Mouse (Mus musculus): Measurements from ENCODE around the gene Tcp10b. TPM values are rescaled to one million over a fixed set of nuclear protein-coding genes. Genes with fewer than 3 reads are reported as not detected.
A peak's percentile ranks its signal among the peaks of the same experiment; 100 is the strongest.
"Not testable (repeated sequence)": the region's sequence is repeated elsewhere in the genome, so short reads cannot be mapped to it uniquely, and the experiment has no call there.

The Tcp10b gene
- polyA plus RNA-seq (2015; fragmentation: Nextera tagmentation; extraction: Ambion mirVana) = 0.16 and 0.23 TPM in 2 replicates

- ATAC-seq (replicated peaks; ENCODE audit: low FRiP score, low read depth); H3K9ac ChIP-seq (ENCODE audit: low read depth, low read length); DNase-seq (ENCODE audit: low spot score); H3K9me3 ChIP-seq (replicated peaks; ENCODE audit: low read length); H3K4me3 ChIP-seq (replicated peaks; ENCODE audit: low read depth, low read length); H3K4me1 ChIP-seq (replicated peaks; ENCODE audit: insufficient read depth, low read length); H3K27ac ChIP-seq; H3K36me3 ChIP-seq (ENCODE audit: insufficient read depth, low read length); H3K4me2 ChIP-seq (ENCODE audit: low read length); H3K27me3 ChIP-seq (ENCODE audit: insufficient read depth, low read length): not testable (repeated sequence)
- WGBS = 90% methylated on average over 4 of the region's 4 CpGs
Observed at GRCm38 (mm10) chr17:13060804-13061203, at the start of gene Tcp10b. TSS of gene Tcp10b (plus strand) at chr17:13061104.

GRCm38 (mm10) chr17:13013316-13013715 lies 47.6 kb upstream of the Tcp10b start:
- Histone ChIP-seq H3K4me1 (replicated peaks; ENCODE audit: insufficient read depth, low read length) (peaks cover 5% of the 10 kb centered on the region; the same call in 1 of the 2 replicates), H3K27ac (no peak overlapping the region), H3K36me3 (ENCODE audit: insufficient read depth, low read length) (peaks cover 26% of the 10 kb centered on the region), H3K4me3 (replicated peaks; ENCODE audit: low read depth, low read length) (no peak overlapping the region), H3K9ac (ENCODE audit: low read depth, low read length) (no peak overlapping the region), H3K9me3 (replicated peaks; ENCODE audit: low read length) (no peaks in the 10 kb centered on the region), H3K4me2 (ENCODE audit: low read length) (no peak overlapping the region), H3K27me3 (ENCODE audit: insufficient read depth, low read length) (no peaks in the 10 kb centered on the region)
- 41% methylated on average over 3 of the region's 3 CpGs for WGBS
- no peak for DNase-seq (ENCODE audit: low spot score)
- no peak for ATAC-seq (replicated peaks; ENCODE audit: low FRiP score, low read depth)
- no peak for TF ChIP-seq CTCF (IDR thresholded peaks at IDR 0.05; ENCODE audit: low read depth)

DNA sequence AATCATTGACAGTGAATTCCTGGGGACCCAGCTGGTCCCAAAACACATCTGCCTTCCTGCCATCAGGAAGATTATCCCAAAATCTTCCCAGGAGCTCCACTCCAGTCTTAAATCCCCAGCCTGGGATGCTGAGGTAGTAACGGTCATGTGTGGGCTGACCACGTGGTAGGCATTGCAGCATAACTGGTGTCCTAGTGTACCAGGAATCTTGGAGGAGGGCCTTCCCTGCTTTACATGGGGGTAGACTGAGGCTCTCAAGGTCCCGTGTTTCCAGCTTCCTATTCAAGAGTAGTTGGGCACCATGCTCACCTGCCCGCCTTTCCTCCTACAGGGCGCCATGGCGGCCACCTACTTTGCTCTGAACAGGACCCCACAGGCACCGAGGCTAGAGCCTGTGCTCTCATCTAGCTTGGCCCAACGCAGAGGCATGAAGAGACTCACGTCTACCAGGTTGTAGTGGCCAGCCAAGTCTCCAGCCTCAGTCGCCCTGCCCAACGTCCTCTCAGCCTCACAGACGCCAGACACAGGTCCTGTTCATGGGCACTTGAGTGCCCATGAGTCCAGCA lies 24.2 kb upstream of the Tcp10b start:
- H3K27me3 ChIP-seq (ENCODE audit: insufficient read depth, low read length); H3K4me1 ChIP-seq (replicated peaks; ENCODE audit: insufficient read depth, low read length); H3K9me3 ChIP-seq (replicated peaks; ENCODE audit: low read length); ATAC-seq (replicated peaks; ENCODE audit: low FRiP score, low read depth); H3K9ac ChIP-seq (ENCODE audit: low read depth, low read length); H3K4me2 ChIP-seq (ENCODE audit: low read length); DNase-seq (ENCODE audit: low spot score); H3K36me3 ChIP-seq (ENCODE audit: insufficient read depth, low read length); H3K4me3 ChIP-seq (replicated peaks; ENCODE audit: low read depth, low read length); H3K27ac ChIP-seq: not testable (repeated sequence)
- WGBS = 80% methylated on average over 3 of the region's 12 CpGs

DNA sequence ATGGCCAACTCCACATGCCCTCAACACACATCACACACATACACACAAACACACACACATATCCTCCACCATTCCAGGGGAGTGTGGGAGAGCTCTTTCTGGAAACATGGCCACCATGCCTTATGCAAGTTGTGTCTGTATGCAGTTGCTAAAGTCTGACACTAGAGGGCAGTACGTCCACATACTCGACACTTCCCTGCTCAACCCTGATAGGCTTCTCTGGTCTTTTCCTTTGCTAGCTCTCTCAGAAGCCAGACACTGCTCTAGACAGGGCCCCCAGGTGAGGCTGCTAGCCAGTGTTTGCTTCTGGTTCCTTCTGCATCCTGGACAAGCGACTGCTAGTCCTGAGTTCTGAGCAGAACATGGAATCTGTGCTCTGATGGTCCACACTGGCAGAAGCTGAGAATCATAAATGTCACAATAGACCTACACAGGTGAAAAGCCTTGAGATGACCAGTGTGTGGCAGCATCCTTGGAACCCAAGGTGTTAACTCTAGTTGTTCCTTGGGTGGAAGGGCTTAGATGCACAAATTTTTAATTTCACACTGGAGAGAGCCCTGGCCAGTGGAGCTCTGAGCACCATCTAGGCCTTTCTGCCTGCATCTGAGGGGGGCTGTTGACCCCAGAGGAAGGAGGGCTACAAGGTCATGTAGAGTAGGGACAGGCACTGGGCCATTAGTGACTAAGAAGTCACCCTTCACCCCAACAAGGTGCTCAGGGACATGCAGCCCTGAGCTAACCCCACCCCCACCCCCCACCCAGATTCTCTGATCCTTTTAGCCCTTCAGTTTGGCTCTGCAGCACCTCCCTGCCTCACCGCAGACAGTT lies 16.8 kb upstream of the Tcp10b start:
- not testable (repeated sequence) for H3K9ac ChIP-seq (ENCODE audit: low read depth, low read length); H3K27me3 ChIP-seq (ENCODE audit: insufficient read depth, low read length); H3K4me1 ChIP-seq (replicated peaks; ENCODE audit: insufficient read depth, low read length); H3K27ac ChIP-seq; H3K9me3 ChIP-seq (replicated peaks; ENCODE audit: low read length); H3K4me2 ChIP-seq (ENCODE audit: low read length); H3K36me3 ChIP-seq (ENCODE audit: insufficient read depth, low read length); H3K4me3 ChIP-seq (replicated peaks; ENCODE audit: low read depth, low read length)
- ATAC-seq (replicated peaks; ENCODE audit: low FRiP score, low read depth) (peak; percentile 78), DNase-seq (ENCODE audit: low spot score) (peak; percentile 57)
- peak; percentile 65 for TF ChIP-seq CTCF (IDR thresholded peaks at IDR 0.05; ENCODE audit: low read depth)
- 10% methylated on average over 3 of the region's 4 CpGs for WGBS

DNA sequence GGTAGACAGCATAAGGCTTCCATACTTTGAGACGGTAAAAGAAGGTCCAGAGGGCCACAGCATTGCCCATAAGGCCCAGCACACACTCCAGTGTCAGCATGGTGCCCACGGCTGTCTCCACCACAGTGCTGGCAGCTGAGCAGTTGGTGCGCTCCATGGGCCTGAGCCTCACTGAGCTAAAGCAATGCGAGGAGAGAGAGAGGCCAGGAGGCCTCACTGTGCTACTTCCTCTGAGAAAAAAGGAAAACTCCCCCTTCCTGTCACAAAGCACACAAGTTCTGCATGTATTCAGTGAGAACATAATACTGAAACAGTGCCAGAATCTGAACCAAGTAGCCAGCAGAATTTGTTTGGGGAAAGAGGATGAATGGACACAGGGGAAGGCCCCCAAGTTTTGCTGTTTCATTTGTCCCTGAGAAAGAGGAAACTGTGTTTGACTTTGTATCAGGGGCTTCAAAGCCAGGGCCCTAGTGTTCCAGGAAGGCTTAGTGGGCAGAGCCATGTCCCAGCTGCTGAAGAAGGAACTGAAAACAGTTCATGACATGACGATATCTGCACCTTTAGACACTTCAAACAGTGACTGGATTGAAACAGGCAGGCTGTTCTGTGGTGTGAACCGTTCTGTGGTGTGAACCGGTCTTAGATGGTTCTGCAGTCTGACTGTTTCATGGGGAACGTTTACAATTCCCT lies 8.6 kb upstream of the Tcp10b start, which contains the start of gene Gpr31b:
Gene Gpr31b (minus strand): TSS at position 173 of the 690 bp plus-strand sequence.
- ATAC-seq (replicated peaks; ENCODE audit: low FRiP score, low read depth); DNase-seq (ENCODE audit: low spot score); H3K4me3 ChIP-seq (replicated peaks; ENCODE audit: low read depth, low read length); H3K27me3 ChIP-seq (ENCODE audit: insufficient read depth, low read length); H3K4me1 ChIP-seq (replicated peaks; ENCODE audit: insufficient read depth, low read length); H3K9ac ChIP-seq (ENCODE audit: low read depth, low read length); H3K36me3 ChIP-seq (ENCODE audit: insufficient read depth, low read length); H3K9me3 ChIP-seq (replicated peaks; ENCODE audit: low read length); H3K4me2 ChIP-seq (ENCODE audit: low read length); H3K27ac ChIP-seq: not testable (repeated sequence)
- no CpG with 5 or more reads among the region's 8 CpGs for WGBS

DNA sequence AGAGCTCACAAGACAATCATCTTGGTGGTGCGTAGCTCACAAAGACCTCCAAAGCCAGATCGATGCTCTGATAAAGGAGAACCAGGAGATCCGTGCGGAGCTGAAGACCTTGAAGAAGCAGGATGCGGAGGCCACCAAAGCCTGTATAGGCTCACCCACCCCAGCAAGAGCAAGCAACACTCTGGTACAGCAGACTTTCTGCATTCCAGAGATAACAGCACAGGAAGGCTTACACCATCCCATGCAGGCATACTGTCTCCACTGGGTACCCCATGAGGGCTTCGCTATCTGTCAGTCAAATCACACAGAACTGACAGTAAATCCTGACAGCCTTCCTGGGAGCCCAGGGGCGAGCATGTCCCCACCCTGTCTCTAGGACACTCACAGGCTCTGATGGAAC lies 2.0 kb downstream of the Tcp10b start:
- ATAC-seq (replicated peaks; ENCODE audit: low FRiP score, low read depth); H3K4me3 ChIP-seq (replicated peaks; ENCODE audit: low read depth, low read length); H3K9ac ChIP-seq (ENCODE audit: low read depth, low read length); H3K9me3 ChIP-seq (replicated peaks; ENCODE audit: low read length); H3K36me3 ChIP-seq (ENCODE audit: insufficient read depth, low read length); H3K4me2 ChIP-seq (ENCODE audit: low read length); DNase-seq (ENCODE audit: low spot score); H3K27ac ChIP-seq; H3K27me3 ChIP-seq (ENCODE audit: insufficient read depth, low read length); H3K4me1 ChIP-seq (replicated peaks; ENCODE audit: insufficient read depth, low read length): not testable (repeated sequence)
- 100% methylated on average over 2 of the region's 7 CpGs for WGBS

- not testable (repeated sequence) for H3K4me1 ChIP-seq (replicated peaks; ENCODE audit: insufficient read depth, low read length); ATAC-seq (replicated peaks; ENCODE audit: low FRiP score, low read depth); H3K36me3 ChIP-seq (ENCODE audit: insufficient read depth, low read length); H3K4me3 ChIP-seq (replicated peaks; ENCODE audit: low read depth, low read length); DNase-seq (ENCODE audit: low spot score); H3K4me2 ChIP-seq (ENCODE audit: low read length); H3K27me3 ChIP-seq (ENCODE audit: insufficient read depth, low read length); H3K9me3 ChIP-seq (replicated peaks; ENCODE audit: low read length); H3K9ac ChIP-seq (ENCODE audit: low read depth, low read length); H3K27ac ChIP-seq
- no CpG with 5 or more reads among the region's 4 CpGs for WGBS
Observed at GRCm38 (mm10) chr17:13067864-13068385, 7.0 kb downstream of the Tcp10b start.

DNA sequence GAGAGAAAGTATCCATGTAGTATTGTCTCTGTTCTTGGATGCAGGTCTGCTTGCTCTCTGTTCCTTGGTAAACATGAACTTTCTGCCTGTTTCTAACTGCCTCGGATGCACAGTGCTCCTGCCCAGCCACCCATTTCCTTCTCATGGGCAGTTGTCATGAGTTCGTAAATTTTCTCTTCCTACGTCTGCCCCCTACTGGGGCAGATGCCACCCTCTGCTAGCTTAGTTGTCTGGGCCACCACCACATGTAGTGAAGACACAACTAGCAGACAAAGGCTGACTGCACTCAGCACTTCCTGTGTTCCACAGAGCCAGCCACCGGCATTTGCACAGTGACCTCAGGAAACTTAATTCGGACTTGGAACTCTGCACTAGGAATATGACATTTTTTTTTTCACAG lies 8.3 kb downstream of the Tcp10b start:
- H3K27ac ChIP-seq; H3K36me3 ChIP-seq (ENCODE audit: insufficient read depth, low read length); H3K4me3 ChIP-seq (replicated peaks; ENCODE audit: low read depth, low read length); DNase-seq (ENCODE audit: low spot score); H3K4me1 ChIP-seq (replicated peaks; ENCODE audit: insufficient read depth, low read length); H3K9ac ChIP-seq (ENCODE audit: low read depth, low read length); H3K4me2 ChIP-seq (ENCODE audit: low read length); H3K9me3 ChIP-seq (replicated peaks; ENCODE audit: low read length); ATAC-seq (replicated peaks; ENCODE audit: low FRiP score, low read depth); H3K27me3 ChIP-seq (ENCODE audit: insufficient read depth, low read length): not testable (repeated sequence)
- WGBS = 43% methylated on average over 3 of the region's 5 CpGs

GRCm38 (mm10) chr17:13091510-13091909 lies 30.6 kb downstream of the Tcp10b start:
- ATAC-seq (replicated peaks; ENCODE audit: low FRiP score, low read depth); H3K9me3 ChIP-seq (replicated peaks; ENCODE audit: low read length): not testable (repeated sequence)

More at GRCm38 (mm10) chr17:13091510-13091909, 30.6 kb downstream of the Tcp10b start:
- H3K4me3 ChIP-seq (replicated peaks; ENCODE audit: low read depth, low read length); H3K27me3 ChIP-seq (ENCODE audit: insufficient read depth, low read length); H3K4me2 ChIP-seq (ENCODE audit: low read length); H3K9ac ChIP-seq (ENCODE audit: low read depth, low read length); H3K4me1 ChIP-seq (replicated peaks; ENCODE audit: insufficient read depth, low read length); H3K27ac ChIP-seq; DNase-seq (ENCODE audit: low spot score); H3K36me3 ChIP-seq (ENCODE audit: insufficient read depth, low read length): not testable (repeated sequence)
- WGBS = no CpG with 5 or more reads among the region's 1 CpGs
